Mouse (Mus musculus) lung, adult 2 months (tissue): ENCODE measurements around the gene Gpr65.

Experiments
- CTCF ChIP-seq: fragments of 200-500 bp; IDR thresholded peaks from 2 replicates; pipeline ENCODE4 v1.5.1; 2011; ENCODE audit warnings: mild to moderate bottlenecking, low read length, control low read depth; ENCODE audit not compliant: insufficient read depth
- POLR2A ChIP-seq: fragments of 200-500 bp; IDR thresholded peaks from 2 replicates; pipeline ENCODE4 v1.6.1; 2011; ENCODE audit warnings: low read depth, mild to moderate bottlenecking, control low read depth, low read length, borderline replicate concordance; ENCODE audit errors: extremely low read depth

DNA sequence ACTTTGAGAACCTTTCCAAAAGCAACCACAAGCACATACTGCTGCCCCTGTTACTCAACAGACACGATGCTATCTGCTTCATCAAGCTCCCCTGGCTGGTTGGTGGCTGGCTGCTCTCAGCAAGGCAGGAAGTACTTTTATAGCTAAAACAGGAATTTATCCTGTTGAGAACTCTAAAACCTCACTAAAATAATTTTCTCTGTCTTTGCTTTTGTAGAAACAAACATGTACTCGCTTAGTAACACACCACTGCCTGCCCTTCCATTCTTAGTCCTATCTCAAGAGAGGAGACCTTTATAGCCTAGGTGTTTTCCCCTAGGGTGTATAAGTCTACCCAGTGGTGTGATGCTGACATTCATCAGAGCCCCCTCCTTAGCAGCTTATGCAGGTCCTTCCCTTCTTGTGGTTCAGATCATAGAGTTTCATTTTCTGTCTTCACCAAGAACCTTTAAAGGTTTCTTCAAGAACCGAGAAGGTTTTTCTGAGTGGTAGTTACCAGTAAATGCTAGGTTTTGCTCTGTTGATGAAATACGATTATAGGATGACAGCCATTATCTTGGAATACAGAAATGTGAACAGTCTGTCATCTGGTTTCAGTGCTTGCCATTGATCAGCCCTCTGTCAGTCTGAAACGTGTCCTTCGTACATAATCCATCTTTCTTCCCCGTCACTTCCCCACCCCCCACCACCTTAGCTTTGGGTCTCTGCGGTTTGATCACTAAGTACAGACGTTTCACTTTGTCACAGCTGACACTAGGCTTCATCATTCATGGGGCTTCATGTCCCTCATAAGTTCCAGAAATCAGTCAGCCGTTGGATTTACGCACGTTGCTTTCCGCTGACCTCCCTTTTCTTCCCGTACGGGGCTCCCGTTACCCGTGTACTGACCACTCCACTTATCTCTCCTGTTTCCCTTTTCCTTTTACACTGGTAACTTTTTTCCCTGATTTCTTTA, 1.6 kb downstream of the Gpr65 start:
- TF ChIP-seq CTCF (no peak), POLR2A (no peak)
